Mouse (Mus musculus): ENCODE results near the gene Vmn2r72.

The Vmn2r72 gene

GRCm38 (mm10) chr7:85754997-85755396 is at the start of gene Vmn2r72:
Gene Vmn2r72 (minus strand): TSS chr7:85755097.
- DNase-seq = no peak
